Mouse (Mus musculus) left cerebral cortex, adult 2 months (tissue): ENCODE results near the gene Inha. TPM values are rescaled to one million over a fixed set of nuclear protein-coding genes. Genes with fewer than 3 reads are reported as not detected.

Experiments
- DNase-seq, 2 experiments: peaks; one replicate each; pipeline ENCODE4 v3.0.0; 2021 to 2022; ENCODE audit warnings: low spot score in 2 of 2, mixed read lengths in 1 of 2; ENCODE audit errors: extremely low spot score in 1 of 2
- H3K27ac ChIP-seq: fragments of 200-600 bp; 2 replicates; pipeline ENCODE4 v1.8.1; 2022
- H3K4me3 ChIP-seq: fragments of 200-600 bp; 2 replicates; pipeline ENCODE4 v1.8.1; 2022
- CTCF ChIP-seq: fragments of 200-600 bp; IDR thresholded peaks from 2 replicates; pipeline ENCODE4 v1.8.1; 2022; ENCODE audit warnings: antibody characterized with exemption, mild to moderate bottlenecking, moderate library complexity
- intact Hi-C: fragments of 180-260 bp; cut with DNase I; formaldehyde crosslinking; loops from one replicate; pipeline ENCODE4 v1.15.1; 2025
- total RNA-seq, 2 experiments: library from RNA; stranded (reverse); gene quantifications; 2 replicates each; pipeline ENCODE4 v1.2.3; 2021

Inha gene
- total RNA-seq, 2 experiments from 2014 or later, result 24.8 to 30.1 TPM

DNA sequence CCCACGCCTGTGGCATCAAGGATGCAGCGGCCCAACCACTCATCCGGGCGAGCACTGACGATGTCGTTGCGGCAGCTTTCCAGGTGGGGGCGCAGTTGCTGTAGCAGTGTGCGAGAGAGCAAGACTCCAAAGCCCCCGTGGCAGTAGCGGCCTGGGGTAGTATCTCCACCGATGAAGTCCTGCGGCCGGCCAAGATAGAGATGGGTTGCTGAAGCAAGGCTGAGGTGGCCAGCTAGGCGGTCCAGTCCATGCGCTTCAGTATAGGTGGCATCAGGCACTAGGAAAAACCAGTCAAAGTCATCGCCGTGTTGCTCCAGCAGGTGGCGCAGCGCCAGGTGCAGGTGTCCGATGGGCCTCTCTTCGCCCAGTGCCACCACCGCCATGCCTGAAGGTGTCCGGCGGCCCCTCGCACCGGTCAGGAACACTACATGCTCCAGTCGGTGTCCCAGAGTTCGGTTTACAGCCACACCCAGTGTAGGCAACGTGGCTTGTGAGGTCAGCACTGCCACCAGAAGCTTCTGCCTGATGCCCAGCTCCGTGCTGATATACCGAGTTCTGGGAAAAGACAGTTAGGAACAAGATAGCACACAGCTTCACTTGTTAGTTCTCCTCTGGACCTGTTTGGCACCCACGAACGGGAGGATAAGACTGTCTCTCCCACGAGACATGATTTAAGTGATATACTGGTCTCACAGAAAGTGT is 29.5 kb upstream of the Inha start:
- TF ChIP-seq CTCF, result peak; percentile 81
- no peak overlapping the region for H3K27ac ChIP-seq
- peak overlapping the region; percentile 87 for H3K4me3 ChIP-seq
- peak; percentile 81 to 84 for DNase-seq
- intact Hi-C loops, result loop anchor here (5.0 kb wide), 1 partner anchor 90 kb away; no protein-coding TSS in a partner anchor

DNA sequence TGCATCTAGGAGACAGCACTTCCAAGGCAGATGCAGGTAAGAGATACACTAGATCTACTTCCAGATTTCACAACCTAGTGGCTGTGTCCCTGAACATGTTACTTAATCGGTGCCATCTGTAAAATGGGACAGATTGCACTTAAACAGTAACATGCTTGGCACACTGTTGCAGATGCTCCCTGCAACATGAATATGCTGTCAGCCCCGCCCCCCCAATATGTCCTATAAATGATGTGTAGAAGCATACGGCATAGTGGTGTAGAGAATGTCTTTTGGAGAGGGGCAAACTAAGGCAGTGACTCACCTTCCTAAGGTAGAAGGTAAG is 28.9 kb upstream of the Inha start:
- Histone ChIP-seq H3K4me3 (peak overlapping the region; percentile 87), H3K27ac (no peak overlapping the region; the same call in 1 of the 2 replicates)
- TF ChIP-seq CTCF, result no peak
- intact Hi-C loops, result loop anchor here (2.0 to 5.0 kb wide), 4 partner anchors 81 to 119 kb away; no protein-coding TSS in a partner anchor
- no peak for DNase-seq

DNA sequence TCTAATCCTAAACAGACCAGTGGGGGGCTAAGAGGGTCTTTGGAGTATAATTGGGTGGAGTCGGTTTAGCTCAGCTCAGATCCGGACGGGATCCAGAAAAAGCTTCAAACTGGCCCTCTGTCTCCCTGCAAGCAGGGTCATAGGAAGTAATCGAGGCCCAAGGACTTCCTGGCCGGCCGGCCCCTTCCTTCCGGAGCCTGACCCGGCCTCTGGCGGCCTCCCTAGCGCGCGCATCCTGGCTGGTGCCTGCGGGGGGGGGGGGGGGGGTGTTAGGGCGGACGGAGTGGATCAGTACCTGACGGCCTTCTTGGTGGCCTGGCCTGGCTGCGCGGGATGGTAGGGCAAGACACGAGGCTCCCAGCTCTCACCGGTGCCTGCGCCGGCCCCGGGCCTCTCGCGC is 28.4 kb upstream of the Inha start:
- no peak for DNase-seq
- H3K27ac ChIP-seq, result peak overlapping the region; percentile 98
- H3K4me3 ChIP-seq, result peak overlapping the region; percentile 87
- intact Hi-C loops, result loop anchor here (2.0 to 5.0 kb wide), 4 partner anchors 80 to 118 kb away; no protein-coding TSS in a partner anchor
- TF ChIP-seq CTCF, result no peak

DNA sequence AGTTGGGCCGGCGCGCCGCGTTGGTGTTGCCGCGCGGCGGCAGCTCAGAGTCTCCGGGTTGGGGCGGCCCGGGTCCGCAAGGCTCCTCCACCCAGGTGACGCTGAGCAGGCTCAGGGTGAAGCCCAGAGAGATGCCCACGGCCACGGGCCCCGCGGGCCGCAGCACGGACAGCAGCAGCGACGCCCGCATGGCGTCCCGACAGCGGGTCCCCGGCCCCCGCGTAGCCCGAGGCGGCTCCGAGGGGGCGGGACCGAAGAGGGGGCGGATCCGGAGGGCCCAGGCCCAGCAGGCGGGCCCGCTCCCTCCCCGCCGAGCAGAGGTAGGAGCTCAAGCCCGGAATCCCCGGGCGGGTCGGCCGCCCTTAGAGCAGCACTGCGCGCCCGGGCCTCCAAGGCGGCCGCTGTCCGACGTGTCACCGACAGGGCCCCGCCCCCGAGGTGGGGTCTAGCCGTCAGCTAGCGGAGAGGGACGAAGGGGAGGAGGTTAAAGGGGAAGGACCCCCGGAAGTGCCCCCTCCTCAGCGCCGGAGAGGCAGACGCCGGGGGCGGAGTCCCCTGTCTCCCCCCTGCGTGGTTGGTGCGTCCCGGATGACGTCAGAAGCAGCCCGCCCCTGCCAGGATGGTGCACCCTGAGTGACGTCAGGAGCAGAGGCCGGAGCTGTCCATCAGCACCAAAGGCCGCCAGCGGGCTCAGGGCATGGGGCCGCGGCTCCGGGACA is 27.8 kb upstream of the Inha start, which contains the start of the genes Chpf and Tmem198:
Gene Chpf (minus strand): TSS at position 392 of the 719 bp plus-strand sequence.
Gene Tmem198 (plus strand): TSS at position 617 of the 719 bp plus-strand sequence.
- intact Hi-C loops, result loop anchor here (2.0 to 5.0 kb wide), 4 partner anchors 80 to 118 kb away; no protein-coding TSS in a partner anchor
- DNase-seq, result peak; percentile 95 to 98
- Histone ChIP-seq H3K27ac (peak within 1 kb of the TSS; percentile 98), H3K4me3 (peak within 1 kb of the TSS; percentile 87)
- no peak for TF ChIP-seq CTCF

DNA sequence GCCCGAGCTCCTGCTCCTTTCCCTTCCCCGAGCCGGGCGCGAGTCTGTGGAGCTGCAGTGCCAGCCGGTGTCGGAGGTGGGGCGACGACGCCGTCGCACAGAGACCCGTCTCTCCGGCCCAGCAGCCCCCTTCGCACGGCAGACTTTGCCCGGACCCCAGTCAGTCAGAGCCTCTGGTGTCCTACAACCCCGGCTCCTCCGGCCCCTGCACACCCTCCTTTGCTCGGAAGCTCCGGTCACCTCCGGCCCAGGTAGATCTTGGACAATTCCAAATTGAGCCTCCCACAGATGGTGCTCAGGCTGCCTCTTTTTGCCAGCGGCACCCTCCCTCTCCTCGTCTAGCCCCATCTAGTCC is 27.3 kb upstream of the Inha start:
- Histone ChIP-seq H3K27ac (peak overlapping the region; percentile 98), H3K4me3 (peak overlapping the region; percentile 87)
- no peak for DNase-seq
- no peak for TF ChIP-seq CTCF
- intact Hi-C loops, result loop anchor here (2.0 to 5.0 kb wide), 4 partner anchors 79 to 117 kb away; no protein-coding TSS in a partner anchor

DNA sequence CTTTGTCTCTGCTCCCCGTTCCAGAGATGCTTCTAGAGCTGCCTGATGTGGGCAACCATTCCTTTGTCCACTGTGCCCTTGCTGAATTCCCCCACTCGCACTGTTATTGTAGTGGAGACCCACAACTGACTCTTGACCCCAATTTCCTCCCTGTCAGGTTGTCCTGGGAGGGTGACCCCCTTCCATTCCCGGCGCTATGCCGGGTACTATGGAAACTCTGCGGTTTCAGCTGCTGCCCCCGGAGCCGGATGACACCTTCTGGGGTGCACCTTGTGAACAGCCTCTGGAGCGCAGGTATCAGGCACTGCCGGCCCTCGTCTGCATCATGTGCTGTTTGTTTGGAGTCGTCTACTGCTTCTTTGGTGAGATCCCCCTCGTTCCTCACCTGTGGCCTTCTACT is 26.8 kb upstream of the Inha start:
- Histone ChIP-seq H3K27ac (peak overlapping the region; percentile 98), H3K4me3 (peak overlapping the region; percentile 87)
- no peak for DNase-seq
- intact Hi-C loops, result loop anchor here (1.0 kb wide), 1 partner anchor 25 kb away; no protein-coding TSS in a partner anchor
- TF ChIP-seq CTCF, result no peak

DNA sequence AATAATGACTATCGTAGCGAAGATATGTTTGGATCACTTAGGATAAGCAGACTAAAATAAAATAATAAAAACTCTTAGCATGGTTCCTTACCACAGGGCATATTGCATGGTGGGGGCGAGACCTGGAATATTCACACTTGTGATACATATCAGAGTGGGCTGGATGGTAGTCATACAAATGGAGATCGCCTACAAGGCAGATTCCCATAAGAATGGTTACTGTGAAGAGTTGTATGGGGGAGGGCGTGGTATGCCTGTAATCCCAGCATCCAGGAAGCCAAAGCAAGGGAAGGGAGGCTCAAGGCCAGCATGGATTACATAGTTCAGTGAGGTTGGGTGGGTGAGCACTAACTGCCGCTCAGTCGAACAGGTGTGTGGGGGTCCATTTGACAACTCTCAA is 26.1 kb upstream of the Inha start:
- TF ChIP-seq CTCF, result no peak
- intact Hi-C loops, result loop anchor here (1.0 kb wide), 1 partner anchor 25 kb away; no protein-coding TSS in a partner anchor
- H3K27ac ChIP-seq, result no peak overlapping the region; the same call in 1 of the 2 replicates
- H3K4me3 ChIP-seq, result peak overlapping the region; percentile 87
- DNase-seq, result no peak

DNA sequence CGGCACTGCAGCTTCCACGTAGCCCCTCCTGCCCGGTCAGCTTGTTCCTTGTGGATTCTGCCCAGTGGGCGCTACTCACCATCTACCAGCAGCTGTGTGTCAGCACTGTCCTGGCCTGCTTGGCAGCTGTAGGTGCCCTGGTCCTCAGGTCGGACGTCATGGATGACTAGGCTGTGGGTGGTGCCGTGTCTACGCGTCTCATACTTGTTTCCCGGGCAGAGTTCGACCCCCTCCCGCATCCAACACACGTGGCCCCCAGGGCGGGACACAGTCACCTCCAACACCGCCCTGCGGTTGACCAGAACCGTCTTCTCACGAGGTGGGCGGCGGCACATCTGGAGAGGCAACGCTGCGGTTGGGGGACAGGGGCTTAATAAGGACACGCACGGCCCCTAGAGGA is 20.3 kb upstream of the Inha start:
- H3K4me3 ChIP-seq, result peak overlapping the region; percentile 50
- H3K27ac ChIP-seq, result peak overlapping the region; percentile 36; the same call in 1 of the 2 replicates
- no peak for TF ChIP-seq CTCF
- DNase-seq, result no peak
- intact Hi-C loops, result no loop called here

DNA sequence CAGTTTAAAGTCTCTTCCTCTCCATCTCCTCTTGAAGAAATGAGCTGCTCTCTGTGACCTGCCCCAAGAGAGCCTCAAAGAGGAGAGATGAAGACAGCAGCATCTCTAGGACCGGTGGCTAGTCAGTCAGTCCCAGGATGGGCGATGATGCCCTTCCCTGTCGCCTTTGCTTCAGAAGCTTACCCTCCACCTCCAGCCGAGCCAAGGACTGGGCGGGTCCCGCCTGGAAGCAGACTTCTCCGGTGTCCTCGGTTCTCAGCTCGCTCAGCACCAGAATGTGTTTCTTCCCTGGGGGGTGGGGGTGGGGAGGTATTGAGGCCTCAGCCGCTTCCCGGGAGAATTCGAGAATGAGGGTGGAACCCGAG is 19.9 kb upstream of the Inha start:
- Histone ChIP-seq H3K4me3 (peak overlapping the region; percentile 50), H3K27ac (peak overlapping the region; percentile 36; the same call in 1 of the 2 replicates)
- no peak for TF ChIP-seq CTCF
- no peak for DNase-seq
- intact Hi-C loops, result no loop called here

DNA sequence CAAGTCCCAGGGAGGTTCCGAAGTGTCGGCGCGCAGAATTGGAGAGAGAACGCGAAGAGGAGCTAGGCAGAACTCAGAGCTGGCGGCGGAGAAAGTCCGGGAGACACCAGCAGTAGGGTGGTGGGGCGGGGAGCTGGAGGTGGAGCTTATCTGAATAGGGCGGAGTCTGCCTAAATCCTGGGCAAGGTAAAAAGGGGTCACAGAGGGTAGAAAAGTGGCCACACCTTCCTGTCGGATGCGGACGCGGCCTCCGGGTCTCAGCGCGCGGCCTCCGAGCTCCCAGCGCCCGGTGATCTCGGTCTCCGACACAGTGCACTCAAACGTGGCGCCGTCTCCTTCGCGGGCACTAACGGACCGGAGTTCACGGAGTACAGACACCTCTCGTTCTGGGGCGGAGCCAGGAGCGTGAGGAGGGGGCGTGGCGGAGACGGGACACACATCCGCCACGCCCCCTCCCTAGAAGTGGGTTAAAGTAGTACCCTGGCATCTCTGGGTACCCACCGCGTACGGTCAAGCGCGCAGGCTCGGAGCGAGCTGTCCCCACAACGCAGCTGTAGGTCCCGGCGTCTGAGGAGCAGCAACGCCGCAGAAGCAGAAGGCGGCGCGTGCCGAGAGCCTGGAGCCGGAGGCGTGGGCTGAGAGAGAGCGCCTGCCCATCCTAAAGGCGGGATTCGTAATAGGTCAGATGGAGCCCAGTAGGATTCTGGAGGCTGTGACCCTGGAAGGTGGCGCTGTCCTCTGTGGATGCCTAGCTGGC is 19.3 kb upstream of the Inha start:
- intact Hi-C loops, result no loop called here
- H3K4me3 ChIP-seq, result peak overlapping the region; percentile 50
- H3K27ac ChIP-seq, result no peak overlapping the region
- peak; percentile 62 to 65 for DNase-seq
- TF ChIP-seq CTCF, result no peak; the same call in 1 of the 2 replicates

DNA sequence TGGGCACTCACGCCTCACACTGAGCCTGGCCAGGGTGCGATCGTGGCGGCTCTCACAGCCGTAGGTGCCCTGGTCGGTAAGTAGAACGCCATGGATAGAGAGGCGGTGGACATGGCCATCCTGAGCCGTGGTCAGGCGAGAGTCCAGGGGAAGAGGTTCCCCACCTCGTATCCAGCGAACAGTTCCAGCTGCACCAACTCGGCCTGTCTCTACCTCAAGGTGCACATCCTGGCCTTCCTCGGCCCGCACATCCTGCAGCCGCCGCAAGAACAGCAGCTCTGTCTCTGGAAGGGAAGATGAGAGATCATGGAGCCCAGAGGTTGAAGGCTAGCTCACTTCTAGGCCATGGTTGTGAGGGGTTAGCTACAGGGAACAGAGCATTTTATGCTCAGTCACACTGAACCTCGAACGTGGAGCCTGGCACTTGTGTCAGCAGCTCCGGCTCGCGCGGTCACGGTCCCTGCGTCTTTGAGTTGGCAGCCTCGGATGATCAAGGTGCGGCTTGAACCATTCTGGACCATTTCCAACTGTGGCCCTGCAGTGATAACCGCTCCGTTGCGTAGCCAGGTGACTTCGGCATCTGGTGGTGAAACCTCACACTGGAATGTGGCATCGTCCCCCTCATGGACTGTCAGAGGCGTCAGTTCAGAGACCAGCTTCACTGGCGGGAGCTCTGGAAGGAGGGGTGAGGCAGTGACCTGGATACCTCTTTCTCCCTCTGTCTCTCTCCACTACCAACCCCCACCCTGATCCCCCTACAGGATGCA is 15.9 kb upstream of the Inha start:
- Histone ChIP-seq H3K27ac (no peak overlapping the region), H3K4me3 (no peak overlapping the region)
- TF ChIP-seq CTCF, result no peak
- intact Hi-C loops, result no loop called here
- DNase-seq, result no peak
